Mouse (Mus musculus): ENCODE measurements at regions not wholly inside any gene's neighbourhood (a gene's known extent, or its start where the extent isn't known, plus 50 kb on each side); places are given as distances from the start of the nearest gene placed in this dataset.

- Histone ChIP-seq H3K4me1 (ENCODE audit: control insufficient read depth, insufficient read depth, low read length) (no peaks in the 10 kb centered on the region), H3K27ac (replicated peaks; ENCODE audit: low read depth, low read length) (no peak overlapping the region), H3K9ac (ENCODE audit: low read length) (no peak overlapping the region), H3K4me3 (ENCODE audit: low read depth, low read length) (no peak overlapping the region), H3K4me2 (ENCODE audit: low read depth, severe bottlenecking) (no peak overlapping the region), H3K27me3 (ENCODE audit: control insufficient read depth, insufficient read depth, low read length) (no peaks in the 10 kb centered on the region), H3K36me3 (ENCODE audit: control insufficient read depth, insufficient read depth, low read length) (no peaks in the 10 kb centered on the region), H3K9me3 (ENCODE audit: control insufficient read depth, low read length) (no peaks in the 10 kb centered on the region)
- WGBS, result 50% methylated on average over 3 of the region's 3 CpGs
- ATAC-seq (ENCODE audit: insufficient number of reproducible peaks, low FRiP score, low TSS enrichment, low read depth), result no peak
- no peak for DNase-seq (ENCODE audit: low spot score)
These were observed 204.2 kb upstream of the Rnaseh2b start for GRCm38 (mm10) chr14:62088174-62088573.

DNA sequence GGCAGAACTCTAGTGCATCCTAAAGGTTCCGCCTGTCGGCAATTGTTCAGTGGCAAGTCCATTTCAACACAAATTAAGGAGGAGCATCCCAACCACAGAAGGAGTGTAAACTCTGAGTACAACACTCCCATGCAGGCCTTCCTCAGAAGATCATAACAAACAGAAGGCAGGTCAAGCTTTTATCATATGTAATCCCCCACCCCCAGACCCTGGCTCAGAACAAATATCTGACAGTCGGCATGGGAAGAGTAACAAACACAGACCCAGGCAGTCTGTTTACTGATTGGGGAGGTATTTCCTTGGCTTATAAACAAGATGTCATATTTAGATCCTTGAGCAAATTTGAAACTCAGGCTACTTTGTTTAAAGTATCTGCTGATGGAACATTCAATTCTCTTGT, 174.9 kb upstream of the Rnaseh2b start:
- Histone ChIP-seq H3K27me3 (ENCODE audit: control insufficient read depth, insufficient read depth, low read length) (no peaks in the 10 kb centered on the region), H3K36me3 (ENCODE audit: control insufficient read depth, insufficient read depth, low read length) (no peaks in the 10 kb centered on the region), H3K9me3 (ENCODE audit: control insufficient read depth, low read length) (no peaks in the 10 kb centered on the region), H3K4me1 (ENCODE audit: control insufficient read depth, insufficient read depth, low read length) (no peaks in the 10 kb centered on the region), H3K9ac (ENCODE audit: low read length) (no peak overlapping the region), H3K27ac (replicated peaks; ENCODE audit: low read depth, low read length) (no peak overlapping the region), H3K4me2 (ENCODE audit: low read depth, severe bottlenecking) (no peak overlapping the region), H3K4me3 (ENCODE audit: low read depth, low read length) (no peak overlapping the region)
- ATAC-seq (ENCODE audit: insufficient number of reproducible peaks, low FRiP score, low TSS enrichment, low read depth) (no peak), DNase-seq (ENCODE audit: low spot score) (no peak)
- WGBS, result 91% methylated on average over 3 of the region's 3 CpGs

DNA sequence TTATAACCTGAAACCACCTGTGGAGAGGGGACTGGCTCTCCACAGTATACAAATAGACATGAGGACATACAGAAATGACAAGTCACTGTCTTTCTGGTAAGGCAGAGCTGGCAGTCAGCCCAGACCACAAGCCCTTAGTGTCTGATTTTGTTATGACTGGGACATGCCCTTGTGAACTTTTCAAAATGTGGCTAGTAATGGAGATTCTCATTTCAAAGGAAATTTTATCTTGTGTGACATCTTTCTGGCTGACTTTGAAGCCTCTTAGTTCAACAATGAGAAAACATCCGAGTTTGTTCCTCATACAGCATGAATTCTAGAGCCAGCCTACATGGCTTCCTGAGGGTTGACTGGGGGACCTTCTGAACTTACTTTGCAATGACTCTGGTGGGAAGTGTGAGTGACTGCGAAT, 173.8 kb upstream of the Rnaseh2b start:
- H3K27me3 ChIP-seq (ENCODE audit: control insufficient read depth, insufficient read depth, low read length), result no peaks in the 10 kb centered on the region
- H3K36me3 ChIP-seq (ENCODE audit: control insufficient read depth, insufficient read depth, low read length), result no peaks in the 10 kb centered on the region
- WGBS, result 54% methylated on average over 2 of the region's 2 CpGs
- H3K9me3 ChIP-seq (ENCODE audit: control insufficient read depth, low read length), result no peaks in the 10 kb centered on the region
- ATAC-seq (ENCODE audit: insufficient number of reproducible peaks, low FRiP score, low TSS enrichment, low read depth), result no peak
- no peaks in the 10 kb centered on the region for H3K4me1 ChIP-seq (ENCODE audit: control insufficient read depth, insufficient read depth, low read length)
- H3K27ac ChIP-seq (replicated peaks; ENCODE audit: low read depth, low read length), result no peak overlapping the region
- no peak overlapping the region for H3K4me2 ChIP-seq (ENCODE audit: low read depth, severe bottlenecking)
- no peak for DNase-seq (ENCODE audit: low spot score)
- H3K9ac ChIP-seq (ENCODE audit: low read length), result no peak overlapping the region
- H3K4me3 ChIP-seq (ENCODE audit: low read depth, low read length), result no peak overlapping the region

DNA sequence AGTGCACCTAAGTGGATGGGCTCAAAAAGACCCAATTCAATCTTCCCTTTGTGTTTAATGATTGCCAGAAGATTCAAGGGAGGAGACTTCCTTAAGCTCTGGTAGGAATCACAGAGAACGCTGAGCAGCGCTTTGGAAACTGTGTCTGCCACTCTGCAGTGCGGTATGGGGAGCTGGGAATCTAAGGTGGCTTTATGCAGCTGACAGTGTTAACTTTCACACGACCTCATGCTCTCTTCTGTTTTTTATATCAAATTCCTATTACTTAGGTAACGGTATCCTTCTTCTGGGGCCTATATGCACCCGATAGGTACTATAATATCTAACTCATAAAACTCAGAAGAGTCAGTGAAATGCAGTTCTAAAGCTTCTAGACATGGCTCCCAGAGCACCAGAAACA, 163.5 kb upstream of the Rnaseh2b start:
- WGBS, result 82% methylated on average over 6 of the region's 6 CpGs
- Histone ChIP-seq H3K36me3 (ENCODE audit: control insufficient read depth, insufficient read depth, low read length) (no peaks in the 10 kb centered on the region), H3K9ac (ENCODE audit: low read length) (no peak overlapping the region), H3K4me1 (ENCODE audit: control insufficient read depth, insufficient read depth, low read length) (0 out of 2 replicates have a peak, but pooled peaks cover 3% of the 10 kb centered on the region), H3K27ac (replicated peaks; ENCODE audit: low read depth, low read length) (no peak overlapping the region), H3K9me3 (ENCODE audit: control insufficient read depth, low read length) (no peaks in the 10 kb centered on the region; the same call in 1 of the 2 replicates), H3K4me3 (ENCODE audit: low read depth, low read length) (no peak overlapping the region), H3K27me3 (ENCODE audit: control insufficient read depth, insufficient read depth, low read length) (no peaks in the 10 kb centered on the region), H3K4me2 (ENCODE audit: low read depth, severe bottlenecking) (no peak overlapping the region)
- DNase-seq (ENCODE audit: low spot score) (no peak), ATAC-seq (ENCODE audit: insufficient number of reproducible peaks, low FRiP score, low TSS enrichment, low read depth) (no peak)

GRCm38 (mm10) chr14:62132353-62132816, 160.0 kb upstream of the Rnaseh2b start:
- H3K27ac ChIP-seq (replicated peaks; ENCODE audit: low read depth, low read length), result no peak overlapping the region
- H3K36me3 ChIP-seq (ENCODE audit: control insufficient read depth, insufficient read depth, low read length), result no peaks in the 10 kb centered on the region
- H3K9ac ChIP-seq (ENCODE audit: low read length), result no peak overlapping the region
- H3K27me3 ChIP-seq (ENCODE audit: control insufficient read depth, insufficient read depth, low read length), result no peaks in the 10 kb centered on the region
- ATAC-seq (ENCODE audit: insufficient number of reproducible peaks, low FRiP score, low TSS enrichment, low read depth) (no peak), DNase-seq (ENCODE audit: low spot score) (no peak)
- no peak overlapping the region for H3K4me3 ChIP-seq (ENCODE audit: low read depth, low read length)
- H3K4me2 ChIP-seq (ENCODE audit: low read depth, severe bottlenecking), result no peak overlapping the region
- 79% methylated on average over 8 of the region's 8 CpGs for WGBS
- peaks cover 3% of the 10 kb centered on the region; the same call in 1 of the 2 replicates for H3K9me3 ChIP-seq (ENCODE audit: control insufficient read depth, low read length)
- H3K4me1 ChIP-seq (ENCODE audit: control insufficient read depth, insufficient read depth, low read length), result 0 out of 2 replicates have a peak, but pooled peaks cover 3% of the 10 kb centered on the region

DNA sequence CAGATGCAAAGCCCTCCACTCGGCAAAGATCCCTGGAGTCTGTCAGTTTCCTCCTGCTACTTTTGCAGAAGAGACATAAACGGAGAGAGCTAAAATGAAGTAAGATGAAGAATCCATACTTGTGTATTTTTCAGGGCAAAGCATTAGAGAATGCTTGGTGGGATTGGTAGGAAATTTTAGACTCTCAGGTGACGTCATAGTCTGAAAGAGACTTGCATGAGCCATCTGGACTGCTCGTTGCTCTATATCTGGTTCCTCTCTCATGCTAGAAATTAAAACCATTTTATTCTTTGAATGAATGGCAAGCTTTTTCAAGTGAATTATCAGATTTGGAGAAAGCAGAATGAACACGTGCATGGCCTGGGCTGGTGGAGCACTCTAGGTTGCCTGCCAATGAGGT, 154.4 kb upstream of the Rnaseh2b start:
- Histone ChIP-seq H3K36me3 (ENCODE audit: control insufficient read depth, insufficient read depth, low read length) (no peaks in the 10 kb centered on the region), H3K9me3 (ENCODE audit: control insufficient read depth, low read length) (peaks cover 3% of the 10 kb centered on the region; the same call in 1 of the 2 replicates), H3K4me2 (ENCODE audit: low read depth, severe bottlenecking) (no peak overlapping the region), H3K4me3 (ENCODE audit: low read depth, low read length) (no peak overlapping the region), H3K27ac (replicated peaks; ENCODE audit: low read depth, low read length) (no peak overlapping the region), H3K27me3 (ENCODE audit: control insufficient read depth, insufficient read depth, low read length) (no peaks in the 10 kb centered on the region), H3K4me1 (ENCODE audit: control insufficient read depth, insufficient read depth, low read length) (no peaks in the 10 kb centered on the region), H3K9ac (ENCODE audit: low read length) (no peak overlapping the region)
- DNase-seq (ENCODE audit: low spot score) (no peak), ATAC-seq (ENCODE audit: insufficient number of reproducible peaks, low FRiP score, low TSS enrichment, low read depth) (no peak)
- 79% methylated on average over 5 of the region's 5 CpGs for WGBS

DNA sequence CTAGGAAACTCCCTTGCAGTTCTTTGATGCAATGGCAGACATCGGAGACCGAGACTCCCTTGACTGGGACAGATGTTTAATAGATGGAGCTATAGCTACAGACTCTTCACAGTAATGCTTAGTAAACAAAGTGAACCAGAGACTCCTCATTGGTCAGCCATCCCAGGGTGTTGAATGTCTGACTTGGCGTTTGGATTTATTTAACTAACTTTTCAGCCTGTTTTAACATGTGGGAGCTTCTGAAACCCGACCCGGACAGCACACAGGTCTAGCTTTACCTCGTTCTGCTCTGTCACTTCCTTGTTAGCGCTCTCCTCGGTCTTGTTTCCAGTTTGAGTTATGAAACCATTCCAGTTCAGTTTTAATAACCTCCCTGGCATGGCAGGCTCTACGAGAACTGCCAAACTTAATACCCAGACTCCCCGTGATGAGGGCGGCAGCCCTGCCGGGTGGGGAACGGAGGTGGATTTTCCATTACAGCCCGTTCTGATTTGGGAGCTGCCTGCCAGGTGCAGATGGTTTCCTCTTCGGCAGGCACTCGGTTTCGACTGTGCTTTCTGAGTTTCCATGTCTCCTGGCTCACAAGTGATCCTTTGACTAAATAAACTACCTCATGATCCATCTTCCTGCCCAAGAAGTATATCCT, 147.9 kb upstream of the Rnaseh2b start:
- DNase-seq (ENCODE audit: low spot score) (peak; percentile 44), ATAC-seq (ENCODE audit: insufficient number of reproducible peaks, low FRiP score, low TSS enrichment, low read depth) (no peak)
- Histone ChIP-seq H3K4me3 (ENCODE audit: low read depth, low read length) (no peak overlapping the region), H3K27me3 (ENCODE audit: control insufficient read depth, insufficient read depth, low read length) (no peaks in the 10 kb centered on the region), H3K9ac (ENCODE audit: low read length) (no peak overlapping the region), H3K36me3 (ENCODE audit: control insufficient read depth, insufficient read depth, low read length) (no peaks in the 10 kb centered on the region), H3K9me3 (ENCODE audit: control insufficient read depth, low read length) (no peaks in the 10 kb centered on the region), H3K27ac (replicated peaks; ENCODE audit: low read depth, low read length) (no peak overlapping the region), H3K4me1 (ENCODE audit: control insufficient read depth, insufficient read depth, low read length) (no peaks in the 10 kb centered on the region; the same call in 1 of the 2 replicates), H3K4me2 (ENCODE audit: low read depth, severe bottlenecking) (peak overlapping the region; percentile 24)
- 46% methylated on average over 17 of the region's 17 CpGs for WGBS

GRCm38 (mm10) chr14:62157038-62157716, 135.2 kb upstream of the Rnaseh2b start:
- DNase-seq (ENCODE audit: low spot score) (no peak), ATAC-seq (ENCODE audit: insufficient number of reproducible peaks, low FRiP score, low TSS enrichment, low read depth) (no peak)
- no peak overlapping the region for H3K4me3 ChIP-seq (ENCODE audit: low read depth, low read length)
- 78% methylated on average over 7 of the region's 7 CpGs for WGBS
- no peaks in the 10 kb centered on the region for H3K27me3 ChIP-seq (ENCODE audit: control insufficient read depth, insufficient read depth, low read length)
- H3K36me3 ChIP-seq (ENCODE audit: control insufficient read depth, insufficient read depth, low read length), result no peaks in the 10 kb centered on the region
- H3K9ac ChIP-seq (ENCODE audit: low read length), result no peak overlapping the region
- peaks cover 3% of the 10 kb centered on the region; the same call in 1 of the 2 replicates for H3K4me1 ChIP-seq (ENCODE audit: control insufficient read depth, insufficient read depth, low read length)
- no peak overlapping the region for H3K27ac ChIP-seq (replicated peaks; ENCODE audit: low read depth, low read length)
- H3K9me3 ChIP-seq (ENCODE audit: control insufficient read depth, low read length), result no peaks in the 10 kb centered on the region
- no peak overlapping the region for H3K4me2 ChIP-seq (ENCODE audit: low read depth, severe bottlenecking)

Data from limb, embryonic 11.5 days (tissue).